Mouse (Mus musculus) kidney, adult 2 months (tissue): ENCODE results near the gene Copg2.

Experiments
- CTCF ChIP-seq: fragments of 200-500 bp; conservative IDR thresholded peaks from 2 replicates; pipeline ENCODE4 v1.5.1; 2011; ENCODE audit warnings: low read depth, mild to moderate bottlenecking, control low read depth, low read length, moderate library complexity, mixed read lengths; ENCODE audit not compliant: insufficient read depth, insufficient read length
- POLR2A ChIP-seq: fragments of 200-500 bp; IDR thresholded peaks from one replicate; pipeline ENCODE4 v1.6.1; 2011; ENCODE audit warnings: low read depth, low read length, control low read depth

DNA sequence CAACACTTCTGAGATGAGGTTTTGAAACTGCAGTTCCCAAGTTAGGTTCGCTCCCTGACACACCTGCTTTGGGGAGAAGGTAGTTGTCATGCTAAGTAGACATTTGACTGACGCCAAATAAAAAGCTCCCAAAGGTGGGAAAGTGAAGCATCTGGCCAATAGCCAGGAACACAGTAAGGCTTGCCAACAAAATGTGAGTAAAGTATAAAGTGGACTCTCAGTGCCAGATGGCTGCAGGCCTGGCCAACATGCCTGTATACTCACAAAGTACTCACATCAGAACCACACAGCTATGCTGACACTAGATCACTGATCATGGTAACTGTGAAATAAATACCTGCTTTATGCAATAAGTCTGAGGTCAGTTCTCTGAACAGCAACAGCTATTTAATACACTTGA lies 46.8 kb downstream of the Copg2 start:
- no peak for TF ChIP-seq CTCF
- no peak for TF ChIP-seq POLR2A
